Mouse (Mus musculus): ENCODE data around the gene Naaladl1.

DNA sequence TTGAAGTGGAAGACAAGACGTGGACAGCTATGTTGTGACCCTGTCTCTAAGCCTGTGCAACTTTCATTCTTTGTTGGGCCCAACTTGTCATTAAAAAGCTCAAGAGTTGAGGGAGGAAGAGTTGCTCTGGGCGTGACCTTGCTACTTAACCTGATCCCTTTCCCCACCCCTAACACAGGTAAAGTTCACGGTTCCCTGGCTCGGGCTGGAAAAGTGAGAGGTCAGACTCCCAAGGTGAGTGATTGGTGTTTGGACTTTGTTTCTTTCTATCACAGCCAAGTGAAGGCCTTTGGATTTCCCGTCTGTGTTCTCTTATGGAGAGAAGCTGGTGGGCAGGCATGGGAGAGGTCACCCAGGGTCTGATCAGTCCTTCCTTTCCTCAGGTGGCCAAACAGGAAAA lies 46.6 kb upstream of the Naaladl1 start:
- TF ChIP-seq EP300 (IDR thresholded peaks at IDR 0.05; ENCODE audit: low read depth) (no peak), CTCF (IDR thresholded peaks at IDR 0.05; ENCODE audit: low read depth) (no peak)
